Mouse (Mus musculus) thymus, postnatal 36 days (tissue): ENCODE measurements around the gene Pmm1.
A peak's percentile ranks its signal among the peaks of the same experiment; 100 is the strongest.

ENCODE experiments used
- DNase-seq, 2 experiments: peaks; one replicate each; pipeline ENCODE4 v3.0.0; 2022; ENCODE audit warnings: mixed read lengths in 2 of 2

The Pmm1 gene

GRCm38 (mm10) chr15:81955414-81955813, 5.3 kb downstream of the Pmm1 start:
- no peak for DNase-seq

GRCm38 (mm10) chr15:81954716-81955115, 6.0 kb downstream of the Pmm1 start:
- no peak for DNase-seq

GRCm38 (mm10) chr15:81954151-81954583, 6.6 kb downstream of the Pmm1 start:
- DNase-seq, result no peak

GRCm38 (mm10) chr15:81952310-81952709, 8.4 kb downstream of the Pmm1 start:
- no peak for DNase-seq

- DNase-seq, result no peak
Observed at GRCm38 (mm10) chr15:81951159-81951558, 9.6 kb downstream of the Pmm1 start.

DNA sequence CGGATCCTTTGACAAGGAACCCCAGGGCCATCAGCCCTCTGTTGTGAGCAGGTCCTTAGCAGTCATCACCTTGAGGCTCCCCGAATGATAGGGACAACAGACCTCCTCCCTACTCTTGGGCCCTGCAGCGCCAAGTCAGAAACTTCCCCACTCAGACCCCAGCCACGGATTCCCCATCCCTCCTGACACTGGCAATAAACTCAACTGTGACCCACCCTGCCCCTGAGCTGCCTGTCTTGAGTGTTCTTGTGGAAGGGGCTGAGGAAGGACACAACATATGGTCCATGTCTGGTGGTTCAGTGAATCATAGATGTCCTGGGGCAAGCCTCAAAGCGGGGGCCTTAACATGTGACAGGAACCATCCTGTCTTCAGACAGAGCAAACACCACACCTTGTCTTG, 10.0 kb downstream of the Pmm1 start:
- DNase-seq, result no peak

- no peak for DNase-seq
Observed at GRCm38 (mm10) chr15:81949476-81950131, 11.1 kb downstream of the Pmm1 start.

DNA sequence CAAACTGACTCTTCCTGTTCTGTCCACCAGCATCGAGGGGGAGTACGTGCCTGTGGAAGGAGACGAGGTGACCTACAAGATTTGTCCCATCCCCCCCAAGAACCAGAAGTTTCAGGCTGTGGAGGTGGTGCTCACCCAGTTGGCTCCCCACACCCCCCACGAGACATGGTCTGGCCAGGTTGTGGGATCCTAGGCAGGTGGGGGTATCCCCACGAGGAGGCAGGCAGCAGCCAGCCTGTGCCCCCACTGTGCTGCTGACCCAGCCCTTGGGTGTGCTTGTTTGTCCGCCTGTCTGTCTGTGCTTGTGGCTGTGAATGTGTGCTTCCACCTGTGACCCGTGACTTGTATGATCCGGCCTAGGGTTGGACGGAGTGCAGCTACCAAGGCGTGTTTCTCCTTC, 11.7 kb downstream of the Pmm1 start:
- DNase-seq, result no peak

GRCm38 (mm10) chr15:81943176-81943749, 17.5 kb downstream of the Pmm1 start:
- no peak for DNase-seq

- no peak for DNase-seq
Observed at GRCm38 (mm10) chr15:81941010-81941409, 19.7 kb downstream of the Pmm1 start.

DNA sequence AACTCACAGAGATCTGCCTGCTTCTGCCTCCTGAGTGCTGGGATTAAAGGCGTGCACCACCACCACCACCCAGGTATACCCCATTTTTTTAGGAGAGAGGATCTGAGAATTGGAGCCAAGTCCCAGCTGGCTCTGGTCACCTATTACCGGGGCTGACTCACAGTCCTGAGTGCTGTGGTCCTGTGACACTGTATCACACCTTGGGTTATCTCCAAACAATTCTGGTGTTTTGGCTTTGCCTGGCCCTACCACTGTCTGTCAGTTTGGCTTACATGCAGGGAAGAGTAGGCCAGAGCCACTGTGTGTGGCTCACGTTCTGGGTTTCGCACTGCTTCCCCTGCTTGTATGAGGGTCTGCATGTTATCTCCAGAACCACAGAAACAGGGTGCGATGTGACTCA, 20.5 kb downstream of the Pmm1 start:
- no peak for DNase-seq

GRCm38 (mm10) chr15:81939774-81940173, 21.0 kb downstream of the Pmm1 start:
- no peak for DNase-seq

- no peak for DNase-seq
Observed at GRCm38 (mm10) chr15:81939157-81939715, 21.5 kb downstream of the Pmm1 start.

GRCm38 (mm10) chr15:81938246-81938645, 22.5 kb downstream of the Pmm1 start:
- peak; percentile 35 to 42 for DNase-seq

DNA sequence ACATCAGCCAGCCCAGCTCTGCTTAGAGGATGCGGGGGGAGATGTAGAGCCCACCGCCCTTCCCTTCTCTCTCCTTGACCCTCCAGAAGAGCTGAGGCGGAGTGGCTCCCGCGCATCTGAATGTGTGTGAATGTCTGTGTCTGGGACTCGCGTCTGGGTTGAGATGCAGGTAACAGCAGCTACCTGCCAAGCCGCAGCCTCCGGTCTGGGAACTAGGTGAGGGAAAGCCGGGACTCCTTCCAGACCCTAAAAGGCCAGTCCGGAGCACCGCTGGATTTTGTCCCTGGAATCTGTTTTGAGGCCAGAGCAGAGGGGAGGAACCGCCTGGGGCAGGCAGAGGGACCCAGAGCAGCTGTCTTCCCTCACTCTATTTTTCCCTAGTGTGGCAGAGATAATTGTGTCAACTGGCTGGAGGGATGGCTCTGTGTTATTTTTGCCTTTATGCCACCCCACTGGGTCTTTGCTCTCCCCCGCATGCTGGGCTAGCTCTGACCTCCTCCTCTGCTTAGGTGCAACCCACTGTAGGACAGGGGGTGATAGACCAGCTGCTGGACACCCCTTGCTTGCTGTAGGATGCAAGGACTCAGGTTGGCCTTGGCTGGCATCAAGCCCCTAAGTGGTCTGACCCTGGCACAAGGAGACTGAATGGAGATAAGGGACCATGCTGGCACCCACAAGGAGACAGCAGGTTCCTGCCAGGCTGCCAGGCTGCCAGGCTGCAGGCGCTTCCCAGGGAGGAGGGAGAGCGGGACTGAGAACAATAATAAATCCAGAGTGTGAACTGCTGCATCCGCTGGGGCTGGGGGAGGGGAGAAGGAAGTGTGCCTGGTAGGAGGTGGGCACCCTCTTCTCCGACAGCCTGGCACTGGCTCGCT, 23.4 kb downstream of the Pmm1 start:
- DNase-seq, result no peak

DNA sequence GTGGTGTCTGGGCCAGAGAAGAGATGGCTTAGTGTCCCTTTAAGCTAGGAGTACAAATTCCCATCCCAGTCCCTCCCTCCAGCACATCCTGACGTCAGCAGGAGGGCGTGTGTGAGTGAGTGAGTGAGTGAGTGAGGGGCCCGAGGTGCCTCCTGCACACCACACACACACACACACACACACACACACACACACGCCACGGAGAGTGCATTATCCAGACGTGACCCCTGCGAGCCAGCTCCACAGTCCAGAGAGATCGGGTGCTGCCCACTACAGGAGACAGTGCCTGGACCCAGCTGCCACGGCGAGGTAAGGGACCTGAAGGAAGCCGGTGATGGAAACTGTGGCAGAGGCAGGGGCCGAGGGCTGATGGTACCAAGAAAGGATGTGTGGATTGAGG, 24.1 kb downstream of the Pmm1 start, which contains the start of gene Csdc2:
Gene Csdc2 (plus strand): TSS at position 81 of the 400 bp plus-strand sequence.
- no peak for DNase-seq

DNA sequence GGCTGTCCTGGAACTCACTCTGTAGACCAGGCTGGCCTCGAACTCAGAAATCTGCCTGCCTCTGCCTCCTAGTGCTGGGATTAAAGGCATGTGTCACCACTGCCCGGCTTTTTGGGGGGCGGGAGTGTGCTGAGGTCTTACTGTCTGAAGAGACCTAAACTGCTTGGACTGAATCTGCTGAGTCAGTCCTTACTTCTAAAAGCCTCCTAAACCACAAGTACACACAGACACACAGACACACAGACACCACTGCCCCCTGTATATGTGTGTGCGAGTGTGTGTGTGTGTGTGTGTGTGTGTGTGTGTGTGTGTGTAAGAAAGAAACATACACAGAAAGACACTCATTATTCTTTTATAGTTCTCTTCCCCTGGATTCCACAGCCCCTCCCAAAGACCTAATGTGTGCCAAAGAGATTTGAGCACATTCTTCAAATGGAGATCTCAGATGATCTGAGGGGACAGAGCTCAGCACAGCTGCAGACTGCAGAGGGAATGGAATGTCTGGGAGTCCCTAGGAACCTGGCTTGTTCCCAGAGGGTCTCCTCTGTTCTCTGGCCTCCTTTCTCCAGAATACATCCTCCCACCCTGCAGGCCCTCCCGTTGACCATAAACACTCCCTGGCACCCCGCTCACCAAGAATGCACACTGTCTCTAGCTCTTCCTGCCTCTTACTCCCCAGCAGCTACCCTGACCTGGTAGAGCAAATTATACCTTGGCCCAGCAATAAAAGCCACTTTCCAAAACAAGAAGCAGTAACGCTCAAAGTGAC, 24.7 kb downstream of the Pmm1 start:
- DNase-seq, result no peak

- no peak for DNase-seq
Observed at GRCm38 (mm10) chr15:81933986-81934385, 26.7 kb downstream of the Pmm1 start.

- DNase-seq, result peak; percentile 51 to 68
Observed at GRCm38 (mm10) chr15:81932951-81933470, 27.7 kb downstream of the Pmm1 start.

GRCm38 (mm10) chr15:81928277-81928676, 32.5 kb downstream of the Pmm1 start:
- no peak for DNase-seq

DNA sequence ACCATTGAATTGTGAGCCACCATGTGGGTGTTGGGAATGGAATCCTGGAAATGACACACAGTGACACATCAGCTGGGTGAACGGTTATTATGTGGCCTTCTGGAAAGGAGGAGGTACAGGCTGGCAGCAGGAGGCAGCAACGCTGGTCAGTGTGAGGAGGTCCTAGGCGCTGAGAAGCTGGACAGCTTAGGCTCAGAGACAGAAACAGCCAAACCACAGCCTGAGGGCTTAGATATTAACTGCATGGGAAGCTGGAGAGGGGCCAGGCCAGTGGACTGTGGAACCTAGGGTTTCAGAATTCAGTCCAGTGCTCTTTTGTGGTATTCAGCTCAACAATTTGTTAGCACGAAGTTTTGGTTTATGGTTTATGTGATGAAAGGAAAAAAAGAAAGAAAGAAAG, 33.0 kb downstream of the Pmm1 start:
- DNase-seq, result no peak

GRCm38 (mm10) chr15:81926446-81926822, 34.3 kb downstream of the Pmm1 start:
- DNase-seq, result no peak
